Mouse (Mus musculus) megakaryocyte, adult 5-6 weeks (primary cell): ENCODE measurements at regions not wholly inside any gene's neighbourhood (a gene's known extent, or its start where the extent isn't known, plus 50 kb on each side); places are given as distances from the start of the nearest gene placed in this dataset.

Experiments
- ATAC-seq: 2 replicates; pipeline ENCODE4 v1.8.0; 2016; ENCODE audit warnings: mild to moderate bottlenecking, inconsistent platforms; ENCODE audit not compliant: poor library complexity, severe bottlenecking

DNA sequence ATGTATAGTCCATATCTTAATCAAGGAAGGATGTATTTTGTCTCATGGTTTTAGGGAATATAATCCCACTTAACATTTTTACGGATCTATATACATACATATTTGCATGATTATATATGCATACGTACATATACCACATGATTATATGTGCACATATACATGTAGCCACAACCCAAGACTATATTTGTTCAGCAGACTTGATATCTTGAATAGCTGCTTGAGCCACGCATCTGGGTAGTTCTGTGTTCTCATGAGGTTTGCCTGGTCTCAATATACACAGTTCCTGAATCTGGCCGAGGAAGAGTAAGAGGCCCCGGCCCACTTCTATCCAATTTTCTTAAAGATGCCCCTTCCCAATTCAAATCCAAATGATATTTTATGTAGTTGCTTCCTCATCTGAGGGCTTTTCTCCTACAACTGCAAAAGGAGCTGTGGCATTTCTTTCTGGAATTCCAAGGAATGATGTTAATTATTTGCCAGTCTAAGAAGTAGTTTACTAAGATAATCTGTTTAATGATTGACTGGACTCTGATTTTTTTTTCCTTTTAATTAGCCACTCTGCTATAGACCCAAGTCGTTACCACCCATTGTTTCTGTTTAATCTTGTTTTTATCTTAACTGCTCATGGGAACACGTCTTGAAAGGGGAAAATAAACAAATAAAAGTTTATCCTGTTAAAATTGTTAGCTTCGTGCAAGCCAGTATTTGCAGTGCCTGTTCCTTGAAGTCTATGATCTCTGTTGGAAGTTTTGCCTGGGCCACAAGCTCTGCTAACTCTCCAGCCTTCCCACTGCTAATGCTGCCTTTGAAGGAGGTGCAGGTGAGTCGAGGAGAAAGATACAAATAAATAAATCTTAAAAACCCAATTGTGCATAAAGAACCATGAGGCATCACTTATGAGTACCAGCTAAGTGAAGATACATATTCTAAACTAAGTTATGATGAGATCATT is 112.9 kb upstream of the Kitl start:
- no peak for ATAC-seq

DNA sequence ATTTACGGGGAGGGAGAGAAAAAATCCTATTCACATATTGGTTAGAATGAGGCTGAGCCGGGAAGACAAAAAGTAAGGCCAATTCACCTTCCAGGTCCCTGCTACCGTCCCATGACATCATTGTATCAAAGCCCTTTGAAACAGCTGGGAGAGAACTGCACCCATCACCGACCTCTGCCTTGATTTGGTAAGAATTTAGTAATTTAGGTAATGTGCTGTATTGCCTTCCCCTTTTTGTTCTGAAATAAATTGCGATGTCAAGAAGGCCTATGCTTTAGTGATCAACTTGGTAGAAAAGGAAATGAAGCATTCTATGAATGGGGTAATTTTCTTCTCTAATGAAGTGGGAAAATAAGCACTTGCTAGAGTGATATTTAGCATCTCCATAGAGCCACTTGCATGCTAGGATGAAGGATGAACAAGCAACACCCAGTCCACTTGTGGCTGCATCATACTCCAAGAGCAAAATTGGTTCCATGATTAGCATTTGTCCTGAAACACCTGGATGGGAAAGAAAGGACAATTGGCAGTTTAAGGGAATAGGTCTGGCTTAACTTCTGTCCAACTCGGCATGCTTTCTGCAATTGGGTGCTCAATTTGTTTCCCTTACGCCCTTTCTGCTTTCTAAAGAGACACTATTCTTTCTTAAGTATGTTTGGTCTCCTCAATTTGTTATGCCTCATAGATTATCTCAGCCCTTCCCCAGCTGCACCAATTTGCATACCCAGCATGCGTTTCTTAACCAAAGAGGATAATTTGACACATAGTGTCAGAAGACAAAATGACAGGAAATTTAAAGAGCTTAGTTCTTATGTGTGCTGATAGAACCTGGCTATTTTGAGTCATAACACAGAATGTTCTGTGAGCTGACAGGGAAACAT is 114.2 kb upstream of the Kitl start:
- no peak for ATAC-seq

DNA sequence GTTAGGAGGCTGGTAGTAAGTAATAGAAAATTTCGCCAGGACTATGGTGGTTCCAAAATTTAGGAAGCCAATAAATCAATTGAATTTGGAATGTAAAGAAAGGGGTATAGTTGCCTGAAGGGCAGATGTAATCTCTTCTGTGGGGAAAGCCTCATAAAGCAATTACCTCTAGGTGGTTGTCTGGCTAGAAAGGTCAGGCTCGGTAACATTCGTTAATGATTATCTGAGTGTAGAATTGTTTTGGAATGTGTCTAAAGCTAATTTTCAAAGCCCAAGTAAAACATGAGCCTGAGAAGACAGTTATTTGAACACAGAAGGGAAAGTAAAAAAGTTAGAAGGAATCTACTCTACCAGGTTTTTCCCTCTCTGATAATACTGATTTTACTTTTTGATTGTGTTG is 121.4 kb upstream of the Kitl start:
- ATAC-seq: no peak

DNA sequence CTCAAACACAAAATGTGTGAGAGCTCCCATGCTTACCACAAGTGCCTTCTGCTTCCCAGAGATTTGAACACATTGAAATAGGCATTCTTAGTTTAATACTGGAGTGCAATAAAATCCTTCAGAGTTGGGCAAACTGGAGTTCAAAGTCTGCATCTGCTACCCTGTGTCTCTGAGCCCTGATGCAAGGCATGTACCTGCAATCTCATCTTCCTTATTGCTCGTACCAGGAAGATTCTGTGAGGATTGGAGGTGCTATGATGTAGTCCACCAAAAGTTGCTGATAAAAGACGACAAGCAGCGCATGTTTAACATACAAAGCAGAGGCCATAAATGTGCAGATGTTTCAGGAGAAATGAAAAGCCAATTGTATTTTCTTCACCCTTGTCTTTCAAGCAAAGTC is 123.5 kb upstream of the Kitl start:
- no peak for ATAC-seq

DNA sequence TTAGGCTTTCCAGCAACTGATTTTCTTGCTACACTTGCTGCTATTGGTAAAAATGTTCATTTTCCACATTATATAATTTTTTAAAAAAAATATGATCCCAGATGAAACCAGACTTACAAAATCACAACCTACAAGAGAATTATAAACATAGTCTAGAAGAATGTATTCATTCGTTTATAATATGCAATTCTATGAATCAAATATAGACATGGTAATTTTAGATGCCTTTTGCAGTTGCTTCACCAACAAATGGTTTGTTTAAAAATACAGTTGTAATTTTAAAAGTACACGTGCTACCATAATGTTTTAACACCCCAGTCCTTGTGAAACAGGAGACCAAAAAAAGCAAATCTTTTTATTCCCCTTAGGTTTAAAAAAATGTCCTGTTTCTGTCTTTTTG is 122.4 kb upstream of the Csl start:
- ATAC-seq: no peak

DNA sequence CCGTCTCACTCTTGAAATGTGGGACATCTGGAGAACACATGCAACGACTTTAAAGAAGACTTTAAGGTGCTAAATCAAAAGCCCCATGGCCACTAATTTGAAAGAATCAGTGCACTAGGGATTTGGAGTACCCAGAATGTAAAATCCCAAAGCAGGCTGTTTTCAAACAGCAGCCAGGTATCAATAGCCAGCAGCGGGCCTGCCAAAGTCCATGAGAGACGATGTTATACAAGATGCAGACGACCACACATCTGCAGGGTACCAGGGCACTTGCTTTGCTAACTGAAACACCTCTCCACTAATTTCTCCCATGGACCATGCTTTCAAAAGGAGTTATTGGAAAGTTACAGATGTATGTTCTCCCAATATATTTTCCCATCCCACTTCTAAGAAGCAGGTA is 119.9 kb upstream of the Csl start:
- ATAC-seq: no peak

DNA sequence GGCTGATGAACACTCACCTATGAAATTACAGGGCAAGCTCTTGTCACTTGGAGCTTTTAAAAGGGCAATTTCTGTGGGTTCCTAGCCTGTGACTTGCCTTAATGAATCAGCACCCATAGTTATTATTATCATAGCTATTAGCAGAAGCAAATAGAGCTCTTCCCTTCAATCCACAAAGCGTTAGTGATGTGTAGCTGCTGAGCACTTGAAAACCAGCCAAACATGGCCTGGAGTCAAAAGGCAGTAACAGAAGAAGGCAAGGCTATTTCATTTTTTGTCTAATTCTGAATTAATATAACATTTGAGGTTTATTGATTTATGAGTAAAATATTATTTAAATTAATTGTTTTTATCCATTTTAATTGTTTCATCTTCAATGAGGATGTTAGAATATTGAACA is 105.3 kb upstream of the Csl start:
- no peak for ATAC-seq

DNA sequence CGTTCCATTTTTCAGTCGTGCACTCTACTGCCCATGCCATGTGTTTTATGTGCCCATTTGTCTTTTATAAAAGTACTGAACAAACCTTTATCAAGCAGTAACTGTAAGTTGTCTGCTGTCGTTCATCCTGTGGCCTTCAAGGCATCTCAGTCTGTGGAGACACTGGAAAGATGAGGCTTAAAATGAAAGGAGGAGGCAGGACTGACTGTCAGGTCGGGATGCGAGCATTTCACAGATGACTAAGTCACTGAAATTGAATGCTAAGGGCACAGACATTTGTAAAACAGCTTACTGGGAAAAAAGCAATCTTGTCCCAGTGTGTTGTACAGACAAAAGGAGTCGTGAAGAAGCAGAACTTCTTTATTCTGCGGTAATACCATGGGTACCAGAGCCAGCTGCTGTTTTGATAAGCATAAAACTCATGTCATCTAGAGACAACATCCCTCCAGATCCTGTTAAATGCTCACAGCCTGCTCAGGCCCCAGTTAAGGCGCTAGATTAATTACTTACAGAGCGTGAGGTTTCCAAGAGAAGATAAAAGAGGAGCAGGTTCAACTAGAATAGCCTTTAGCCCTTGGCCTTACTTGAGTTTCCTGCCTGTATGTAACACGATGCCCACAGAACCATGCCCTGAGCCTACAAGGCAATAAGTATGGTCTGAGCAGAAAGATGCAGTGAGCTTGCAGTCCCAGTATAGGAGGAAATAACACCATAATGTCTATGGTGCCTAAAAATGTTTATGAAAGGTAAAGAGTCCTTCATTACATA is 101.0 kb upstream of the Csl start:
- no peak for ATAC-seq

DNA sequence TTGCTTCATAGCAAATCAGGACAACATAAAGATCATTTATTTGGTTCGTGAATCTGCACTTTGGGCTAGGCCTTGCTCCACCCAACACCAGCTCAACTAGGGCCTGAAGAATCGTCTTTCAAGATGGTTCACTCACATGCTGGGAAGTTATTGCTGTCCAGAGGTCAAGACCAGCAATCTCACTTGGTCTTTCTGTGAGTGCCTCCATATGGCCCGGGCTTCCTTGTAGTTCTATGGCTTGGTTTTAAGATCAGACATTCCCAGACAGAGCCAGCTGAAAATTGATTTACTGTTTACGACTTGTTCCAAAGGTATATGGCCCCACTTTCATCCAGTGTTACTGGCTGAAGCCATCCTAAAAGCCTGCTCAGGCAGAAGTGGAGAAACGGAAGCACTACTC is 84.7 kb upstream of the Csl start:
- no peak for ATAC-seq

DNA sequence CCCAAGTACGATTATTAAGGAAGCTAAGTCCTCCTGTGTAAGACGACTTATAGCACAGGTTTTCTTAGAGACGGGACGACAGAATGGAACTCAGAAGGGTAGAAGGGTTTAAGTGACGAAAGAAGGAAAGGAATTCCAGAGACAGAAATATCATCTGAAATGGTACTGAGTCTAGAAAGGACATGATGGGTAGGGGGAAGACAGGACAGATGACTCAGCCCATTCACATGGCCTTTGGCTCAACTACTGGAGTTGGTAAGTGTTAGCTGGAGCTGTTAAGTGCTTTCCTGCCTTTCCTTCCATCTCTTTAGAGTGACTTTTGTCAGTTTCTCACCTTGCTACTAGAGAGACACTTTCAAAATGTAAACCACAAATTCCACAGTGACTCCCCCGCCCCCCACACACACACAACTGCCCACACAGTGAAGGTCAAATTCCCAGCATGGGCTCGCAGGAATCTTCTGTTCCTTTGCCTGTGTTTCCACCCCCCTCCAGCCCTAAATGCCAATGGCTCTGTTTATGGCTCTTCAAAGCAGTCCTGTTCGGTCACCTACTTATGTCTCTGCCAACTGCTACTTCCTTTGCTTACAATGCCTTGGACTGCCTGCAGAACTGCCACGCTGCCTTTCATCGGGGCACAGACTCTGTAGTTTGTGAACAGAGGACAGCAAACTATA is 81.8 kb upstream of the Csl start:
- no peak for ATAC-seq

DNA sequence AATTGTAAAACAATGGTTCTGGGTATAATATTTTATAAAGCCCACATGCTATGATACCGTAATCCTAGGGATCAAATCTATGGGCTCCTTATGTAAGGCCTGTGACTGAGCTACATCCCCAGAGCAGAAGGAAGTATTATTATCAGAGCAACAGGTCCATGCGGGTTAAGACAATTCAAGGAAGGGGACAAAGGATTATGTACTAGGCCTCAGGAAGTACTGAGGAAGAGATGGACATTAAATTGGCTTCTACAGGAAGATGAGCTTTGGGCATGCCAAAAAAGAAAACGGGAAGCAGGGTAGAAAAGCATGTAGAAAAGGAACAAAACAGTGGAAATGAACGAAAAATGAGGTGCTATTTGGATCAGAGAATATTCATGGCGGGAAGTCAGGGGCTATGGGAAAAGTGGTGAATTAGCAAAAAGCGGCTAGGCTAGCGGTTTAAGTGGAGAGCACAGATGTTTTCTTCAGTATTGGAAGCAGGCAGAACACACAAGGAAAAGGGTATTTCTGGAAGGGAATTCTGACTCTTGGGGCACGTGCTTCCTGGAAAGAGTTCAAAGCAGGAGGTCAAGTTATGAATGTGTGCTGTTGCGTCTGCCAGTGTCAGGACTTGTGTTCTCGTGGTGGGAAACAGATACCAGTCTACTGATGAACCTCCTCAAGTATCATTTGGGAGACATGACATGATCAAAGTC is 80.9 kb upstream of the Csl start:
- no peak for ATAC-seq

DNA sequence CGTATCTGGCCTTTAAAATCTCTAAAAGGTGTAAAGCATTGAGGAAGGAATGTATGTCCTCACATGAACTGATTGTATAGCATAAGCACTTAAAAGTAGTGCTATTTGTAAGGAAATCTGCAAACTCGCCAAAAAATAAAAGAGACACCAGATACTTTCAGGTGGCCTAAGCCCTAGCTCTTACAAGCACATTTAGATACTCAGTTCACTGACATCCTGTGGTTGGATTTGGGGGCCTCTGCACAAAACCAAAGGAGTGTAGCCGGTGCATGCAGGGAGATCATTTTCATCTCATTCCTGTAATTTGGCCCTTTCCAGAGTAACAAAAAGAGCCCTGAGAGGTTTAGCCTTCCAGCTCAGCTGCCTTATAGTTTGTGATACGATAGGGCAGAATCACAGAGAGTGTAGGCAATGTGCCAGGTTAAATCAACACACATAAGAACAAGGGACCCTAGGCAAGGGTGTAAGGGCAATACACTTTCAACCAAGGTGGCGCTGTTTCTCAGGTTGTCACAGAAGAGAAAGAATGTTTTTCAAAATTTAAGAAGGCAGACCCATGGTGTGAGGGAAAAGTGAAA is 77.5 kb upstream of the Csl start:
- ATAC-seq: no peak

DNA sequence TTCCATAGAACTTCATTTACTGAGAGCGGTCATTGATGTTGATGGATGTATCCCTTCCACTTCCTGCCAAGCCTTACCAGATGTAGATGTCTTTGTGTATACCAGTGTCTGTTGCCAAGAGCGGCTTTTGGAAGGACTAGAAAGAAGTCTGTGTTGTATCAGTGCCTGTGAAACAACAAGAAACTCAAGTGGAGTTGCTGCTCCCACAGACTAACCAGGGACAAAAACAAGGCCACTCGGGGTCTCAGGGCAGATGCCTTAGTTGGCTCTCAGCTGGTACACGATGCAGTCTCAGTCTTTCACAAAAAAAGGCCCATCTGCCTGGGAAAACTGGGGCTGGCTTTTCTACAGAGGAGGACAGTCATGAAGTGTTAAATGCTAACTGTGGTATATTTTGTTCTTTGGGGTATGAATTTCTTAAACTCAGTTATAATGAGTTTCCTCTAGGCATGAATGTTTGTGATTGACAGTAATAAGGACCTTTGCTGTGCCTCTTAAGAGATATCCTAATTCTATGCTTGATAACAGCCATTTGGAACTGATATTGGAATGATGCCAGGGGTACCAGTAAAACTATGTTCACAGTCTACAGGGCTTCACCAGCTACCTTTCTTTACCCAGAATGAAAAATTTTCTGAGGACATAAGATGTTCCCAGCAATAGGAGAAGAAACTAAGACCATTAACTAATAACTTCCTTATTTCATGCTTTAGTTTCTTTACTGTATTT is 75.6 kb upstream of the Csl start:
- no peak for ATAC-seq

DNA sequence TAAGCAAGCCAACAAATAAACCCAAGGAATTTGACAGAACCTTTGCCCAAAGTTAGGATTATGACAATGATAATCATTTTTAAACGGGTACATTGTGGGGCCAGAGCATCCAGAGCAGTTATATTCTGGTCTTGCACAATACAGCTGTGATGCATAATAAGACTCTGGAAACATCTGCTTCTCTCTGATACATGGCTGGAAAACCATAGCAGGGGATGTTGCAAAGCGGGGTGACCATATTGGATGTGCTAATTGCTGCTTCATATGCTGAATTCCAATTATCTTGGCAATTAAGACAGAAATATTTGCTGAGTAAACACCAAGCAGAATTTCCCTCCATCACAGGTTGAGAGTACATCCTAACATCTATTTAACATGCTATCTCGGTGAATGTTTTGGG is 70.5 kb upstream of the Csl start:
- ATAC-seq: no peak

DNA sequence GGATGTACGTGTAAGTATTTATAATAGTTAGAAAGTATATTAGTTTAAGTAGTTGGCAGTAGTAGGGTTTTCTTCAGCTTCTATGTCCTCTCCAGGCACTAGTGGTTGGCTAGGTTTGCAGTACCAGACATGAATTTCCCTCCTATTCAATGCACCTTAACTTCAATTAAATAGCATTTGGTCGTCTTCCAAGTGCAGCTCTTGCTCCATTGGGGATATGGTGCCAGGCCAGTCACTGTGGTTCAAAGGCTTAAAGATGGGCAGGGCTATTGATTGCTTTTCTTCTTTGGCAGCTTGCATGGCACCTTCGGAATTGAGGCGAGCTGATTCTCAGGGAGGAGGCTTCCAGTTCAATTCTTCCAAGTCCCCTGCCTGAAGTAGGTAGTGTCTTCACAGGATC is 68.0 kb upstream of the Csl start:
- ATAC-seq: no peak

DNA sequence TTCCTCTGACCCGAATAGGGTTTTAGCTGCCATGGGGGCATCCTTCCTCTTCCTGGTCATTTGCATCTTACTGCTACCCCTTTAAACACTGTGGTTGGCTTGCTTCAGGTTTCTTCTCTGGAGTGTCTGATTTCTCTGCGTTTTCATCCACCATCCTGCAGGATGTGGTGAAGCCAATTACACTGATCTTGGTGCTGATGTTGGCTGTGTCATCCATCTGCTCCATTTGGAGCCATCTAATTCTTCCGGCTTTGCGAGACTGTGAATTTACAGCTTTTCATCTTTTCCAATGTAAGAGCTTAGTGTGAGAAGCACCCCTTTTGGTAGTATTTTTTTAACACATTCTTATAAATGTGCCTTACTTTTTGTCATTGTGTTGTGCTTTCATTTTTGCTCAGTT is 66.4 kb upstream of the Csl start:
- no peak for ATAC-seq

DNA sequence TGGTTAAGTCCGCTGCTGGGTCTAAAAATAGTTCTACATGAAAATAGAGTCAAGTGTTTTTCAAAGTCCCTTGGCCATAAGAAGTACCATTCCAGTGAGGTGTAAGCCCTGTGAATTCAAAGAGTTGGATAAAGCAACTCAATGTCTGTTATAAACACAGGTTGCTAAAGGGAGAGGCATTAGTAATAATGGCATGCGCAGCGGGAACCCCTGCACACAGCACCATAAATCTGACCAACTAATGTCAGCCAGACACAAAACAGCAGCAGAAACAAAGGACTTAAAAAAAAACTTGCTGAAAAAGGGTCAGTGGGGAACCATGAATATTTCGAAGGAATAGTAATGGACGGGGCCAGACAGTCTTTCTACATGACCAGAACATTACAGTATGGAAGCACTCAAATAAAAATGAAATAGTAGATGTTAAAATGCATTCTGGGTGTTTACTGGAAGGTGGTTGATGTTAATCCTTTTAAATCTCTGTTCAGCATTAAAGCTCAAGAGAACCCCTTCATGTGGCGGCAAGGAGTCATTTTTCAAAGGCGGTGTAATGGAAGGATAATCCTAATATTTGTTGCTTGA is 52.7 kb upstream of the Csl start:
- ATAC-seq: no peak

DNA sequence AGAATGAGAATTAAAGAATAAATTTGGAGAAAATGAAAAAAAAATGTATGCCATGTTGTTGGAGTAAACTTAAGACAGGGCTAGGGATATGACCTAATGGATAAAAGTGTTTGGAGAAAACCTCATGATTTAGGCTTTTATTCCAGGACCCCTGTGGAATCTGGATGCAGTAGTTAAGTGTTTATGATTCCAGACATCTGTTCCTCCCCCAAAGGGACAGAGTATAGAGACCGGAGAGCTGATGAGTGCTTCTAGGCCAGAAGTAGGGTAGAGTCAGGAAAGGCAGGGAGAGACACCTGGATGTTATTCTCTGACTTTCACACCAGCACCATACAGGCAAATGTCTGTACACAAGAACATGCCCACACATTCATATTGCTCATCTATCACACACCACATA is 52.0 kb upstream of the Csl start:
- ATAC-seq: no peak
